Mouse (Mus musculus) MEL (cell line): ENCODE measurements around the gene Fxr1.

Experiments used
- CTCF ChIP-seq, 3 experiments: IDR thresholded peaks in 2 of 3; conservative IDR thresholded peaks in 1 of 3; 2 replicates each; pipeline ENCODE4 v1.5.1; 2011 to 2012; ENCODE audit warnings: low read length in 3 of 3, low read depth in 2 of 3, mild to moderate bottlenecking in 2 of 3, improper control_type of control experiment in 1 of 3, inconsistent platforms in 1 of 3, mixed read lengths in 1 of 3, moderate library complexity in 1 of 3; ENCODE audit not compliant: control insufficient read depth in 1 of 3, insufficient read depth in 1 of 3, poor library complexity in 1 of 3, severe bottlenecking in 1 of 3
- EP300 ChIP-seq, 2 experiments: IDR thresholded peaks; 2 replicates each; pipeline ENCODE4 v1.6.1; 2011; ENCODE audit warnings: improper control_type of control experiment in 2 of 2, low read length in 2 of 2, low read depth in 1 of 2, mild to moderate bottlenecking in 1 of 2
- ETS1 ChIP-seq: IDR thresholded peaks from 2 replicates; pipeline ENCODE4 v1.6.1; 2012; ENCODE audit warnings: low read depth, mild to moderate bottlenecking, inconsistent platforms, low read length, improper control_type of control experiment, moderate library complexity
- GATA1 ChIP-seq: IDR thresholded peaks from 2 replicates; pipeline ENCODE4 v1.6.1; 2011; ENCODE audit warnings: low read depth, low read length, improper control_type of control experiment
- JUND ChIP-seq: IDR thresholded peaks from 2 replicates; pipeline ENCODE4 v1.6.1; 2011; ENCODE audit warnings: low read depth, mild to moderate bottlenecking, improper control_type of control experiment, low read length
- MAZ ChIP-seq: IDR thresholded peaks from 2 replicates; pipeline ENCODE4 v1.6.1; 2012; ENCODE audit warnings: low read depth, mild to moderate bottlenecking, inconsistent platforms, low read length, improper control_type of control experiment
- MXI1 ChIP-seq: IDR thresholded peaks from 2 replicates; pipeline ENCODE4 v1.6.1; 2011; ENCODE audit warnings: mild to moderate bottlenecking, low read depth, low read length, improper control_type of control experiment
- MYC ChIP-seq: IDR thresholded peaks from 2 replicates; pipeline ENCODE4 v1.6.1; 2011; ENCODE audit warnings: low read depth, mild to moderate bottlenecking, low read length, improper control_type of control experiment, moderate library complexity
- NRF1 ChIP-seq: IDR thresholded peaks from 2 replicates; pipeline ENCODE4 v1.6.1; 2014; ENCODE audit warnings: low read depth, mild to moderate bottlenecking, inconsistent platforms, low read length, improper control_type of control experiment, moderate library complexity; ENCODE audit not compliant: poor library complexity, insufficient read depth, severe bottlenecking
- POLR2A ChIP-seq, 2 experiments: IDR thresholded peaks; 2 replicates each; pipeline ENCODE4 v1.6.1; 2011 to 2012; ENCODE audit warnings: low read length in 2 of 2, mild to moderate bottlenecking in 2 of 2, control low read depth in 1 of 2, improper control_type of control experiment in 1 of 2, low read depth in 1 of 2, moderate library complexity in 1 of 2; ENCODE audit not compliant: control insufficient read depth in 1 of 2, insufficient read depth in 1 of 2, poor library complexity in 1 of 2
- POLR2AphosphoS2 ChIP-seq: IDR thresholded peaks from 2 replicates; pipeline ENCODE4 v1.6.1; 2011; ENCODE audit warnings: low read length, improper control_type of control experiment
- TAL1 ChIP-seq: IDR thresholded peaks from 2 replicates; pipeline ENCODE4 v1.6.1; 2012; ENCODE audit warnings: mild to moderate bottlenecking, inconsistent platforms, low read length, moderate library complexity, mixed read lengths
- USF1 ChIP-seq: IDR thresholded peaks from 2 replicates; pipeline ENCODE4 v1.6.1; 2014; ENCODE audit warnings: low read depth, mild to moderate bottlenecking, inconsistent platforms, low read length, improper control_type of control experiment, moderate library complexity
- ZC3H11A ChIP-seq: IDR thresholded peaks from 2 replicates; pipeline ENCODE4 v1.6.1; 2012; ENCODE audit warnings: low read depth, mild to moderate bottlenecking, inconsistent platforms, low read length, improper control_type of control experiment

- TF ChIP-seq CTCF (IDR thresholded peaks at IDR 0.05 in 2 of 3, conservative IDR thresholded peaks at IDR 0.05 in 1 of 3; ENCODE audit: control insufficient read depth in 1 of 3, insufficient read depth in 1 of 3, low read depth in 2 of 3, low read length in 3 of 3, poor library complexity in 1 of 3, severe bottlenecking in 1 of 3) = no peak
- no peak for TF ChIP-seq TAL1
- TF ChIP-seq GATA1 = no peak
- no peak for TF ChIP-seq USF1
- TF ChIP-seq POLR2A (IDR thresholded peaks at IDR 0.05; ENCODE audit: control insufficient read depth in 1 of 2, insufficient read depth in 1 of 2, low read depth in 1 of 2, low read length in 2 of 2, poor library complexity in 1 of 2) = no peak
- no peak for TF ChIP-seq MYC
- no peak for TF ChIP-seq ETS1
- no peak for TF ChIP-seq ZC3H11A
- no peak for TF ChIP-seq MXI1
- no peak for TF ChIP-seq NRF1
- TF ChIP-seq JUND = no peak
- TF ChIP-seq MAZ = no peak
- TF ChIP-seq POLR2AphosphoS2 = no peak
- TF ChIP-seq EP300 (IDR thresholded peaks at IDR 0.05; ENCODE audit: low read depth in 1 of 2, low read length in 2 of 2) = no peak
These were observed 42.6 kb downstream of the Fxr1 start for GRCm38 (mm10) chr3:34062352-34062751.
